Mouse (Mus musculus) heart, adult 2 months (tissue): ENCODE data around the gene Stard9.

ENCODE experiments used
- CTCF ChIP-seq: fragments of 200-600 bp; IDR thresholded peaks from 2 replicates; pipeline ENCODE4 v1.8.1; 2022; ENCODE audit warnings: antibody characterized with exemption, mild to moderate bottlenecking, moderate library complexity
- EP300 ChIP-seq: fragments of 200-500 bp; IDR thresholded peaks from 2 replicates; pipeline ENCODE4 v1.6.1; 2011; ENCODE audit warnings: low read depth, low read length, control low read depth; ENCODE audit not compliant: insufficient read depth
- POLR2A ChIP-seq: fragments of 200-500 bp; IDR thresholded peaks from 2 replicates; pipeline ENCODE4 v1.6.1; 2011; ENCODE audit warnings: mild to moderate bottlenecking, low read depth, low read length, control low read depth; ENCODE audit not compliant: insufficient read depth

- TF ChIP-seq POLR2A, result no peak
- TF ChIP-seq CTCF, result no peak; the same call in 1 of the 2 replicates
- no peak for TF ChIP-seq EP300
These were observed 36.7 kb upstream of the Stard9 start for GRCm38 (mm10) chr2:120592227-120592626.
